Mouse (Mus musculus) E14TG2a.4 (cell line): Measurements from ENCODE around the gene Synj1.
A peak's percentile ranks its signal among the peaks of the same experiment; 100 is the strongest.

Experiments
- CTCF ChIP-seq: conservative IDR thresholded peaks from 2 replicates; pipeline ENCODE4 v1.5.1; 2014; ENCODE audit warnings: low read length
- NANOG ChIP-seq: IDR thresholded peaks from 2 replicates; pipeline ENCODE4 v1.6.1; 2014; ENCODE audit warnings: borderline replicate concordance, low read length, mixed read lengths
- POU5F1 ChIP-seq: IDR thresholded peaks from 2 replicates; pipeline ENCODE4 v1.6.1; 2014; ENCODE audit warnings: low read length, borderline replicate concordance

- TF ChIP-seq CTCF (peak; percentile 73), NANOG (no peak), POU5F1 (no peak)
Observed at GRCm38 (mm10) chr16:91045511-91045910, 34.4 kb upstream of the Synj1 start.
